Mouse (Mus musculus): ENCODE measurements at regions not wholly inside any gene's neighbourhood (a gene's known extent, or its start where the extent isn't known, plus 50 kb on each side); places are given as distances from the start of the nearest gene placed in this dataset.

DNA sequence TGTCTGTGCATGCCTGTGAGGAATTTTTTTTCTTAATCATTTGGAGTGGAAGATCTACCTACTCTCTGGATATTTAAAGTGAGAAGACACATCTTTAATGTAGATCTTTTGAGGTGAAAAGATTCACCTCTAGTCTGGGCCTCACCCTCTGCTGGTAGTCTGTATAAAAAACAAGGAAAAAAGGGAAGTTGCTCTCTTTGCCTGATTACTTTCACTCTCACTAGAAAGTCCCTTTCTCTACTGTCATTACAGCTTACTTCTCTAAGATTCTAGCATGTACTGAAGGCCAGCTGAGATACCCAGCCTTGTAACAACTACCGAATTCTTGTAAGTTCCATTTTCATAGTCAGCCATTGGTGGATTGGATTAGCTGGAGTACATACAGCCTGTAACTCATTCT is 3791.9 kb downstream of the 9330182O14Rik start:
- no peak for DNase-seq (ENCODE audit: low read depth, low spot score)

DNA sequence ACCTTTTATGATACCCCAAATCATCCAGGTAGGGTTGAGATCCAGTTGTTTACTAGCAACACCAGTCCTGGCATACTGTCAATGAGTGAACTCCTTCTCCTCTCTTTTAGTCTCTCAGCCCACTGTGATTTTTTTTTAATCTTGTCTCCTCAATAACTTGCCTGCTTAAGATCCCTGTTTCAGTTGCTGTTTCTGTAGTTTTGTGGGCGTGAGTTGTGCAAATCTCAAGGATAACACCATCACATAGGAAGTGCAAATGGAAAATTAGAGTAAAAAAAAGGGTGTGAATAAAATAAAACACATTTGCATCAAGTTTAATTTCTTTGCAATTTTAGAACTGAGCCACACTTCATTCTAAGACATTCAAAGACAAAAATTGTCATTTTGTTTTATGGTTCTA is 3799.4 kb downstream of the 9330182O14Rik start:
- no peak for DNase-seq (ENCODE audit: low read depth, low spot score)

DNA sequence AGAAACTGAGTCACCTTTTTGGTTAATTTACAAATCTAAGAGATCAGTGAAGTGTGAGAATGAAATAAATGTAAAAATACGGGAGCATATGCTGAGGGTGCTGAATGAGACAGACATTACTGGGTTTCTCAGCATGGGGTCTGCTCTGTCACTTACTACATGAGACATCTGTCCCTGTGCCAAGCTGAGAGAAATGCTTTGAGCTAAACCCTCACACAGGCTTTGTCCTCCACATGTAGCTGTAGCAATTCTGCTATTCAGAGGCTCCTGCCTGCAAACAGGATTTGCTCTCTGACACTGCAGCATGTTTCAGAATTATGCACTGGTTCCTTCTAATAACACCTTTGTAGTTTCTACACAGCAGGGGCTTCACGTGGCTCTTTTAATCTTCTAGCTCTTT is 3806.3 kb downstream of the 9330182O14Rik start:
- no peak for DNase-seq (ENCODE audit: low read depth, low spot score)

DNA sequence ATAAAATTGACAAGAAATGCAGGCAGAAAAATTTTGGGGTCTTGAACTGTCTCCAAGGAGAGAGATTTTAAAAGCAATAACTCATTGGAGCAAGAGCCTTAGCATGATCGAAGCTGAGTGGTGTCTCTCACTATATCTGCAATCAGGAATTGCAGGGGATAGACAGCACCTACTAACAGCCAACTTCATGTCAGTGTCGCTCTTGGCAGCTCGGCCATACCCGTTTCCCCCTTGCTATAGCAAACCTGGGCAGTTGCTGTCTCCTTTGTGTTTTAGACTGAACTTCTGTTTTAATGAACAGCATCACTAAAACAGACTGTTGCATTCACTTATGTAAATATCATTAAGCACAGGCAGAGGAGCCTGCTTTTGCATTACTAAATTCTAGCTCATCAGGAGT is 3806.7 kb downstream of the 9330182O14Rik start:
- DNase-seq (ENCODE audit: low read depth, low spot score): no peak

DNA sequence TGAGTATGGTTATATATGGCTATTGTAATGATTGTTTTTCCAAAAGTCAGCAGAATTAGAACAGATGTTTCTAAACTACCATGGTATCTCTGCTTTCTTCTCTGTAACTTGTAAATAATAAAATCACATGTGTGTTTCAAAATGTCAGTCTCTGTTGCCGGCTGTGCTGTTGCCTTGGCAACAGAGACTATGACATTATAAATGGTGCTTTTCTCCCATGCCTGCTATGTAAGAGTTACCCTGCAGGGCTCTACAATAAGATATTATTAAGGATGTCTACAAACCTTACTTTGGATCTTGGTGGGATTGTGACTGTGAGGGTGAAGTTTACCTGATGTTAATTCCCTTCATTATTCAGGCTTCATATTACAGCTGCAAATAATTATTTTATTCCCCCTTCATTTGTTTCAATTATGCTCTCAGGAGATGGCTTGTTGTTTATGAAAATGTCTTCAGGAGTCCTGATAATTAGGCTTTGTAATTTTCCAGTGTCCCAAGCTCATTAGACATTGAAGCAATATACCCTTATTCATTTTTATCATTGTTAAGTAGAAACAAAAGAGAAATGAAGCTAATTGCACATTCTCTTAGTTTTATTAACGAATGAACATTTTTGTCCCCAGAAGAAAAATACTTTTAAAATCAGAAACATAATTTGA is 3808.0 kb downstream of the 9330182O14Rik start:
- DNase-seq (ENCODE audit: low read depth, low spot score): no peak

DNA sequence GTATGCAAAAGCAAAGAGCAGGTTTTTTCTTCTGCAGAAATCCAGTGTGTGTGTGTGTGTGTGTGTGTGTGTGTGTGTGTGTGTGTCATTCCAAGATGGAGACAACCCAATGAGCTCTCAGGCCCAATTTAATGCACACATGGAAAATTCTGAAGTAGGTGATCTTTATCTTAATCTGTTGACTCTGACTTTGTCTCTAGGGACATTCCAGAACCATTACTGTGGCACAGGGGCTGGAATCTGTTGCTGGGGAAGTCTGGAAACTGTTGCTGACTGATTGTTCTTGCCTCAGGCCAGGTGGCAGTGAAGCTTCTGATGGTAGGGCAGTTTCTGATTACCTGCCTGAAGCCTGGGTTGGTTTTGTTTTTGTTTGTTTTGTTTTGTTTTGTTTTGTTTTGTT is 3850.8 kb downstream of the 9330182O14Rik start:
- DNase-seq (ENCODE audit: low read depth, low spot score): no peak

DNA sequence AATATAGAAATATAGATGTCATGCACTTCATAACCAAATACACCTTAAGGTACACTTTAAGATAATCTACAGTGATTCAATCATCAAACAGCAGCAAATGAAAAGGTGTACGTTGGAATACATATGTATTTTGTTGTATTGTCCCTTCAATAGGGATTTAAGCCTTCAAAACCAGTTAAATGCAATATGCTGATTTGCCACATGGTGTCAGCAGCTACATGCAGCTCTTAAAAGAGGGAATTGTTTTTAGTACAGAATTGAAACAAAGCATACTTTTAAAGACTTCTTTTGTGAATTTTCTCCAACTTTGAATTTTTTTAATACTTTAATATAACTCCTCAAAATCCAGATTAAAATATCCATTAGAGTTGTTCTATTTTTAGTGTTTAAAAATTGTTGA is 3857.1 kb downstream of the 9330182O14Rik start:
- no peak for DNase-seq (ENCODE audit: low read depth, low spot score)

DNA sequence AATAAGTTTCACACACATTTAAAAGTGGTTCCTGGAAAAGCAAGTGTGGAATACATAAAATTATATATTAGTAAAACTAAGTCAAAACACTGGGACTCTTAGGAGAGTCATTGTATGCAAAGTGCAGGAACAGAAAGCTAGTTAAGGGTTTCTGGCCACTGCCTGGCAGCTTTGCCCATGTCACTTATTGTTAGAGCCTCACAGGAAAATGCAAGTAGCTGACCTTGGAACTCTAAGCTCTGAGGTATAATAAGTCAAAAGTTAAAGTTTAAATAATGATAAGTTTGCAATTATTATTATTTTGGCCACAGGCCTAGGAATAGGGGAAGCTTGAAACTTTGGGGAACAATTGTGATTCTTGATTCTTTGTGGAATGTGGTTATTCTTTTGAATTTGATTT is 3858.8 kb downstream of the 9330182O14Rik start:
- no peak for DNase-seq (ENCODE audit: low read depth, low spot score)

DNA sequence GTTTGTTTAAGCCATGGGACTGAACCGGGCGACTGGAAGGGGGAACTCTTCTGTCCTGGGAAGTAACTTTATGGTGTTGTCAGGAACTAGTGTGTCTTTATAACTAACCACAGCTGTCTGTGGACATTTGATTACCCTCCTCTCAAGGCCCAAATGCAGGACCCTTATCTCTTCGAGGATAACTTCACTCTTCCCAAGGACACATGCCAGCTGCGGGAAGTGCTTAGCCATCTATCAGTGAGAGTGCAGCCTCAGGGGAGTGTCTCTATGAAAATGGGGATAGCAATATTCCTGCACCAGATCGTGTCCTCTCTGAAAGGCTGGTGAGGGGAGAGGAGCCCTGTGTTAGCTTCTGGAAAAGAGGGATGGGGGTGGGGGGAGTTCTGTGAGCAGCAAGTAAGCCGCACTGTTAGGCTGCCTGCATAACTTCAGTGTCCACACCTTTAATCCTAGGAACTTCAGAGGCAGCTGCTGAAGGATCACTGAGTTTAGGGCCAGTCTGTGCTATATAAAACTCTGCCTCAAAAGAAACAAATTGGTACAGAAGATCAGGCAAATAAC is 3892.4 kb downstream of the 9330182O14Rik start:
- DNase-seq (ENCODE audit: low read depth, low spot score): no peak

DNA sequence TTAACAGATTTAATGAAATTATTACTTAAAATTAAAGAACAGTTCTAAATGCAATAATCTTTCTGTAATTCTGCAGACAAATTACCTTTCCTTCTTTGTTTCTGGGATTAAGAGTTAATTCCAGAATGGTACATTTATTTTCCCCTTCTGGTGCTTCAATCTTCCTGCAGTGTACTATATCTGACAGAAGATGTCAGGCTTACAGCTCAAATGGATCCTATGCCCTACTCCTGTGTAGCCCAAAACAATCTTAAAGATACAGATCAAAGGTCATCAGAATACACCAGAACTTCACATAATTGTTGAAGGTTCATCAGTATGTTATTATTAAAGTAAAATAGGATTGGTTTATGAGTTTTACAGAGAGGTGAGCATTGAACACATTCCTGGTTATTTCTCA is 3901.7 kb downstream of the 9330182O14Rik start:
- DNase-seq (ENCODE audit: low read depth, low spot score): no peak

DNA sequence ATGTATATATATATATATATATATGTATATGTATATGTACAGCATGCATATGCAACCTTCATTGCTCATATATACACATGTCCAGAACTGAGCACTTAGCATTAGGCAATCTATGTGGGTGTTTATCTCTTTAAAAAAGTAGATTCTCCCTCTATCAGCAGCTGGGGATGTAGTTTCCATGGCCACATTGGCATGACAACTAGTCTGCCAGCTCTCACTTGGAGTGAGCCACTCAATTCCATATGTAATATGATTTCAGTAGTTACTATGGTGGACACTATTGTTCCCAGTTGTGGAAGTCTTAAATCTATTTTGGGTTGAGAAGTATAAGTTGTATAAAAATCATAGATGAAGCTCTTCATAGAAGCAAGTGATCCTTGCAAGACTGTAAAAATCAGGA is 3903.7 kb downstream of the 9330182O14Rik start:
- DNase-seq (ENCODE audit: low read depth, low spot score): no peak

DNA sequence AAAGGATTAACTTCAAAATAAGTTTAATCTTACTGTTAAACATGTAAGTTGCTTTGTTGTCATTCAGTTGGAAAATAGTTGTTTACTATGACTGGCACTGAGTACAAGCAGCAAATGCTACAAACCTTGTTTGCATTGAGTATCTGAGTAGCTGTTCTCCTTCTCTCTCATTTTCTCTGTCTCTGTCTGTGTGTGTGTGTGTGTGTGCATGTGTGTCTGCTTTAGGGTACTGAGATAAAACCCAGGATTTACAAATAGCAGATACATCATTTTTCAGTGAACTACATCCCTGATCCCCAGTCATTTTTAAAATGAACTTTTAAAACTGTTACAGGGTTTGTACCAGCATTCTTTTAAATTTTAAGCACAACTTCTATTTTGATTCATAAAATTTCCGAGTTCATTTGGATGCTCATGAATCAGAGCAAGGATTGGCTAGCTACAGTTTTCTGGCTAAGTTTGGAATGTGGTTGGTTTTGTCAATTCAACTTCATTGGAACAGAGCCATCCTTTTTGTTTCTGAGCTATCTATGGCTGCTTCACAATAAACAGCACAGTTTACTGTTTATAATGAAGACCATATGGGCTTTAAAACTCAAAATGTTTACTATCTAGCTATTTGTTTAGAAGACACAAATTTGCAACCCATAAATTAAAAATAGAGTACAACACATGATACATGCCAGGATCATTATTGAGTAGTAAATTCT is 3916.6 kb downstream of the 9330182O14Rik start:
- DNase-seq (ENCODE audit: low read depth, low spot score): no peak

DNA sequence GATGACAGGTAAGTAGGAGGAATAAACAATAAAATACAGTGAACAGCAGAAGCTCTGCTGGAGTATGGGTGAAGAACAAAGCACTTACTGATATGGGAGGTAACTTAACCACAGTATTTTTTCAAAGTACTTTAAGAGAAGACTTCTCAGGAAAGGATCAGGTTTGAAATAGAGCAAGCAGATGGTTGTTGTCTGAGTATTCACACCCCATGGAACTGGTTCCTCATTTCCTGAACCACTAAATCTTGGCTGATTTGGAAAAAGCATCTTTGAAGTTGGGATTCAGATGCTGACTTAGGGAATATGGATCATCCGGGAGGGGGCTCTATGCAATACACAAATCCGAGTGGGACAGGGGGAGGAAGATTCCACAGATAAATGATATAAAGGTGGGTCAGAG is 3930.7 kb downstream of the 9330182O14Rik start:
- no peak for DNase-seq (ENCODE audit: low read depth, low spot score)

DNA sequence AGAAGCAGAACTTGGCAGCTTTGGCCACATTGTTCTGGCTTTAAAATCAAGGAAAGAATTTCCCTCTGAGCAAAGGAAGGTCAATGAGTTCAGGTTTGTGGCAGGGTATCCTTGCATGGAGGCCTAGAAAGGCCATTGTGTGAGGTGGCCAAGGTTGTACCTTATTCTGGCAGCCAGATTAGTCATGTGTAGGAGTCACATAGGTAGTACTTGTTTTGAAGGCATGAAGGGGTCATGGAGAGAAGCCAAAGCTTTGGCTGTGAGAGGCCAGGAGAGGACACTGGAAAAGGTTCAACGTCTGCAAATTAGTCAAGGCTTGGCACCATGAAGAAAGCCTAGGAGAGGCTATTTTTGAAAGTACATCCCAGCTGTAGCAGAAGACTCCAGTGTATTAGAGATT is 3949.5 kb downstream of the 9330182O14Rik start:
- DNase-seq (ENCODE audit: low read depth, low spot score): no peak

DNA sequence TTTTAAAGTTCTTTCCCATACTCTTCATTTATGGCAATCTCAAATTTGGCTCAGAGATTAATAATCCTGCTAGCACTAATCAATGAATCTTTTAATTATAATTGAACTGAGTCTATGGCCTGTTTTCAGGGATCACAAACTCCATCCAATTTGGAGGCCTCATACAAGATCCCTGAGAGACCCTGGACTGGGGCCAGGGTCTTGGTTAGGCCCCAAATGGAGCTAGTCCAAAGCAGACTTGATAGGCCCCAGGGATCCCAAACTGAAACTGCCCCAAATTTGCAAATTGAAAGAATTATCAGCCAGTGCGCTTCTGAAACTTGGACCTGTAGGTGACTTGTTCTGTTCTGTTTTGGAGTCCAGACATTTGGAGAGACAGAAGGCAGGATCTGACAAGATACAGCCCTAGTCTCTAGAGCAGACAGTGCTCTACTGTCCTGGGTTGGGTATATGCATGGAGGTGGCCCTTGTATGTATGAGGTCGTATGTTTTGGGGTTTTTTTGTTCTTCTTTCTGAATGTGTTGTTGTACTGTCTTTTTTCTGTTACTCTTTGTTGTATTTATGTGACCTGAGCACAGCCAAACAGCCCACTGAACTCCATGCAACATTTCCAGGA is 3978.3 kb downstream of the 9330182O14Rik start:
- DNase-seq (ENCODE audit: low read depth, low spot score): peak; percentile 4

DNA sequence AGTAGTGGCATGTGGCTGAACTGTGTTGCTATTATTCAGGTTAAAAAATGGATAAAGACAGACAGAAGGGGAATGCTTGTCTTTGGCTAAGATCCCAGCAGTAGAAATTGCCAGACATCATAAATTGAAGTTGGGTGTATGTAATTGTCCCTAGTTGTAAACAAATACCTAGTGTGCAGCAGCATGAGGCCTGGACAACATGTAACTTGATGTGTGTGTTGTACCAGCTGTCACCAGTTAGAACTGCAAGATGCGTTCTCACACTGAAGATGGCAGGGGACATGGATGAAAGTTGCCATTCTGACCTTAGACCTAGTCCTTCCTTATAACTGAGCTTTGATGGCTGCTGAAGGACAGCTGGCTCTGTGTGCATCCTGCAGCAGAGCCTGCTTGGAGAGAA is 4000.0 kb downstream of the 9330182O14Rik start:
- DNase-seq (ENCODE audit: low read depth, low spot score): no peak

Data from skeletal muscle tissue, adult 2 months (tissue).